Mouse (Mus musculus) embryonic fibroblast, embryonic 13.5 days (primary cell): ENCODE results near the gene Olfr543.

Experiments
- CTCF ChIP-seq: IDR thresholded peaks from 2 replicates; pipeline ENCODE4 v1.5.1; 2011; ENCODE audit warnings: mild to moderate bottlenecking, control low read depth, low read length, moderate library complexity, borderline replicate concordance; ENCODE audit not compliant: insufficient read depth
- POLR2A ChIP-seq: IDR thresholded peaks from 2 replicates; pipeline ENCODE4 v1.6.1; 2011; ENCODE audit warnings: low read depth, mild to moderate bottlenecking, control low read depth, low read length, moderate library complexity

GRCm38 (mm10) chr7:102508666-102509065 lies 27.2 kb upstream of the Olfr543 start:
- no peak for TF ChIP-seq CTCF
- TF ChIP-seq POLR2A = no peak
